Mouse (Mus musculus) left cerebral cortex, adult 8-10 months (tissue): ENCODE measurements around the gene Abl1. TPM values are rescaled to one million over a fixed set of nuclear protein-coding genes. Genes with fewer than 3 reads are reported as not detected.

Experiments
- total RNA-seq, 4 experiments: library from RNA; stranded (reverse); gene quantifications; 2 replicates each; pipeline ENCODE4 v1.2.4; 2022

Gene Abl1
- total RNA-seq, 4 experiments from 2014 or later: 47.1 to 49.9 (median 47.7) TPM

Other genes starting within 250 kb of the Abl1 start
- gene Ass1, start 218.2 kb upstream of the Abl1 start, total RNA-seq: 10 to 100 TPM; 53.8 to 61.2 (median 56.4) TPM
- gene Fubp3, start 115.7 kb upstream of the Abl1 start, total RNA-seq: 10 to 100 TPM; 35.9 to 48.0 (median 42.4) TPM
- gene Prdm12, start 48.3 kb upstream of the Abl1 start, total RNA-seq: 1 to 10 TPM in 2 of 4 experiments, under 1 TPM in 2; 0.18 to 1.6 (median 0.97) TPM
- 10 to 100 TPM; 20.9 to 26.0 (median 24.4) TPM for gene Exosc2, start 17.7 kb upstream of the Abl1 start, total RNA-seq
- gene Qrfp, start 122.2 kb downstream of the Abl1 start, total RNA-seq: not detected
- 1 to 10 TPM; 6.9 to 9.0 (median 7.4) TPM for gene Fibcd1, start 157.6 kb downstream of the Abl1 start, total RNA-seq
- gene Lamc3, start 198.9 kb downstream of the Abl1 start, total RNA-seq: 1 to 10 TPM; 5.7 to 7.5 (median 6.6) TPM